Comparison of ENCODE assay signal across 19 mouse cellular contexts in genomic region chr5:67800801-67801200, GRCm38 (mm10). TPM values are rescaled to one million over a fixed set of nuclear protein-coding genes. Genes with fewer than 3 reads are reported as not detected.
DNase-seq lines count a peak whose midpoint lies in the region; ATAC-seq and TF ChIP-seq lines count a peak whose summit lies in the region.
"Had no signal": no experiment of that assay in that cellular context is flagged by ENCODE, and none has a peak within 500 bp of the region (broad histone marks: within the 10 kb centered on the region; RNA-seq: fewer than 3 reads in every experiment).

No protein-coding gene starts in this region.

- DNase-seq in lung, postnatal 0 days (ENCODE audit: low spot score): peak; percentile 70
- no peak for DNase-seq in lung, postnatal 10 days
- DNase-seq in cerebellum, adult 8-10 months: peak; percentile 54
- peak; percentile 3 for DNase-seq in limb, embryonic 10.5 days (ENCODE audit: low spot score)
- no peak for DNase-seq in hindbrain, embryonic 14.5 days (ENCODE audit: low spot score)
- no peak for DNase-seq in ovary, postnatal 14 days (ENCODE audit: low spot score)
- DNase-seq in gastrocnemius, adult 18-20 months (ENCODE audit: low spot score): no peak
- DNase-seq: heart, adult 18-20 months; kidney, postnatal 4 days; thymus, adult 18-20 months had no signal

- ATAC-seq in lung, postnatal 0 days: peak; percentile 38
- no peak for ATAC-seq in hindbrain, embryonic 14.5 days (ENCODE audit: low FRiP score)
- ATAC-seq: forebrain, embryonic 14.5 days; liver, embryonic 12.5 days had no signal

- no peaks in the 10 kb centered on the region for H3K27me3 ChIP-seq in lung, postnatal 0 days (replicated peaks; ENCODE audit: insufficient read depth, low read length)
- no peaks in the 10 kb centered on the region for H3K27me3 ChIP-seq in limb, embryonic 10.5 days (ENCODE audit: low read depth, poor library complexity, severe bottlenecking)
- H3K27me3 ChIP-seq in hindbrain, embryonic 14.5 days (ENCODE audit: control insufficient read depth, insufficient read depth, low read length): no peaks in the 10 kb centered on the region
- H3K27me3 ChIP-seq: heart, embryonic 15.5 days; liver, embryonic 12.5 days; midbrain, embryonic 12.5 days; neural tube, embryonic 15.5 days had no signal

- TF ChIP-seq CTCF in lung, postnatal 0 days (IDR thresholded peaks at IDR 0.05): no peak

- WGBS in lung, postnatal 0 days: 61% methylated on average over 8 of the region's 8 CpGs
- WGBS in limb, embryonic 10.5 days: 61% methylated on average over 8 of the region's 8 CpGs
- 78% methylated on average over 8 of the region's 8 CpGs for WGBS in hindbrain, embryonic 14.5 days

- TF ChIP-seq EP300 in lung, postnatal 0 days (IDR thresholded peaks at IDR 0.05): no peak

- no peak overlapping the region for H3K4me2 ChIP-seq in lung, postnatal 0 days (replicated peaks; ENCODE audit: low read depth, low read length)
- no peak overlapping the region for H3K4me2 ChIP-seq in hindbrain, embryonic 14.5 days (replicated peaks)
- H3K4me2 ChIP-seq: heart, embryonic 15.5 days; liver, embryonic 12.5 days; midbrain, embryonic 12.5 days; neural tube, embryonic 15.5 days had no signal

- no peak overlapping the region for H3K9ac ChIP-seq in lung, postnatal 0 days (replicated peaks; ENCODE audit: low read depth)
- H3K9ac ChIP-seq in hindbrain, embryonic 14.5 days: no peak overlapping the region
- H3K9ac ChIP-seq: heart, embryonic 15.5 days; liver, embryonic 12.5 days; midbrain, embryonic 12.5 days; neural tube, embryonic 15.5 days had no signal

- no peak overlapping the region for H3K27ac ChIP-seq in lung, postnatal 0 days (ENCODE audit: low read length)
- no peak overlapping the region for H3K27ac ChIP-seq in limb, embryonic 10.5 days
- H3K27ac ChIP-seq in hindbrain, embryonic 14.5 days: no peak overlapping the region
- H3K27ac ChIP-seq: heart, embryonic 15.5 days; hindbrain, embryonic 10.5 days; liver, embryonic 12.5 days; macrophage; midbrain, embryonic 12.5 days; neural tube, embryonic 15.5 days had no signal

- H3K4me1 ChIP-seq in lung, postnatal 0 days (ENCODE audit: insufficient read depth, low read depth, low read length): peaks cover 25% of the 10 kb centered on the region; the same call in 1 of the 2 replicates
- H3K4me1 ChIP-seq in limb, embryonic 10.5 days: peaks cover 20% of the 10 kb centered on the region
- H3K4me1 ChIP-seq in hindbrain, embryonic 14.5 days (replicated peaks; ENCODE audit: control insufficient read depth, insufficient read depth, low read length): 0 out of 2 replicates have a peak, but pooled peaks cover 6% of the 10 kb centered on the region

- H3K9me3 ChIP-seq in lung, postnatal 0 days (ENCODE audit: low read length): no peaks in the 10 kb centered on the region
- no peaks in the 10 kb centered on the region for H3K9me3 ChIP-seq in limb, embryonic 10.5 days (replicated peaks)
- H3K9me3 ChIP-seq in hindbrain, embryonic 14.5 days (ENCODE audit: control insufficient read depth, low read length): no peaks in the 10 kb centered on the region
- H3K9me3 ChIP-seq: heart, embryonic 15.5 days; hindbrain, embryonic 10.5 days; liver, embryonic 12.5 days; midbrain, embryonic 12.5 days; neural tube, embryonic 15.5 days had no signal

- no peak overlapping the region for H3K4me3 ChIP-seq in lung, postnatal 0 days (ENCODE audit: low read depth, low read length)
- H3K4me3 ChIP-seq in limb, embryonic 10.5 days: no peak overlapping the region
- no peak overlapping the region for H3K4me3 ChIP-seq in hindbrain, embryonic 14.5 days (replicated peaks; ENCODE audit: low read length)
- H3K4me3 ChIP-seq: erythroblast, embryonic 14.5 days; heart, embryonic 15.5 days; hindbrain, embryonic 10.5 days; liver, embryonic 12.5 days; midbrain, embryonic 12.5 days; myocyte; neural tube, embryonic 15.5 days had no signal

- no peaks in the 10 kb centered on the region for H3K36me3 ChIP-seq in lung, postnatal 0 days (ENCODE audit: insufficient read depth, low read length)
- no peaks in the 10 kb centered on the region for H3K36me3 ChIP-seq in limb, embryonic 10.5 days
- H3K36me3 ChIP-seq in hindbrain, embryonic 14.5 days (replicated peaks; ENCODE audit: control insufficient read depth, insufficient read depth): peaks cover 8% of the 10 kb centered on the region
- H3K36me3 ChIP-seq: heart, embryonic 15.5 days; hindbrain, embryonic 10.5 days; midbrain, embryonic 12.5 days had no signal

RNA-seq across cellular contexts. Expression of gene Atp8a1, which starts 46.4 kb away (rescaled TPM):
- 68.9 and 88.2 TPM in 2 replicates for polyA plus RNA-seq in lung, postnatal 0 days (2015; fragmentation: Nextera tagmentation; extraction: Ambion mirVana)
- 5.0 and 5.5 TPM in 2 replicates for polyA plus RNA-seq in limb, embryonic 10.5 days (2016; fragmentation: Nextera tagmentation; extraction: Ambion mirVana)
- polyA plus RNA-seq in hindbrain, embryonic 14.5 days (2014; fragmentation: Nextera tagmentation; extraction: Ambion mirVana): 77.3 and 80.6 TPM in 2 replicates
- 10 to 100 TPM; 60.4 to 75.3 TPM for total RNA-seq in gastrocnemius, adult 18-20 months (2021)

Comparison
In these comparisons a context has a peak if more than half of its experiments do, and no peak if none do; other contexts are left out.
1. DNase-seq: peak in lung, postnatal 0 days (single experiment), cerebellum, adult 8-10 months (single experiment) and limb, embryonic 10.5 days (single experiment); none in lung, postnatal 10 days (single experiment), hindbrain, embryonic 14.5 days (single experiment), ovary, postnatal 14 days (single experiment) and gastrocnemius, adult 18-20 months (single experiment).
2. RNA of gene Atp8a1, which starts 46.4 kb away (polyA plus RNA-seq): 77.3 to 80.6 TPM in hindbrain, embryonic 14.5 days and 68.9 to 88.2 TPM in lung, postnatal 0 days; 5.0 to 5.5 TPM in limb, embryonic 10.5 days; every median in the first group is over 10 times any median in the second.